Mouse (Mus musculus) E14TG2a.4 (cell line): Measurements from ENCODE around the gene Wnt4.

Experiments used
- CTCF ChIP-seq: conservative IDR thresholded peaks from 2 replicates; pipeline ENCODE4 v1.5.1; 2014; ENCODE audit warnings: low read length
- POU5F1 ChIP-seq: IDR thresholded peaks from 2 replicates; pipeline ENCODE4 v1.6.1; 2014; ENCODE audit warnings: low read length, borderline replicate concordance

- TF ChIP-seq CTCF (no peak), POU5F1 (no peak)
Measured at GRCm38 (mm10) chr4:137250849-137251248, 26.4 kb upstream of the Wnt4 start.
